Mouse (Mus musculus) effector memory CD4-positive, alpha-beta T cell, adult 5 months (primary cell): ENCODE data around the gene Cotl1. TPM values are rescaled to one million over a fixed set of nuclear protein-coding genes. Genes with fewer than 3 reads are reported as not detected.

Experiments
- polyA plus RNA-seq: library from polyadenylated mRNA; unstranded; fragments of 100-300 nt; shearing (Covaris generic); gene quantifications from one replicate; pipeline ENCODE4 v1.2.1, GENCODE M21; 2017

Gene Cotl1
- polyA plus RNA-seq, result 212 TPM

GRCm38 (mm10) chr8:119840275-119840808, at the start of gene Cotl1:
Gene Cotl1 (minus strand): TSS chr8:119840544.

GRCm38 (mm10) chr8:119861706-119862389, 21.5 kb upstream of the Cotl1 start, which contains the start of gene Klhl36:
Gene Klhl36 (plus strand): TSS chr8:119862266.

GRCm38 (mm10) chr8:119778263-119778662, 62.1 kb downstream of the Cotl1 start, which contains the start of gene Tldc1:
Gene Tldc1 (minus strand): TSS chr8:119778416.

Other genes with a start within 250 kb of the Cotl1 start
- 20.1 TPM for gene Taf1c, start 235.3 kb downstream of the Cotl1 start, polyA plus RNA-seq
- gene Adad2, start 227.8 kb downstream of the Cotl1 start, polyA plus RNA-seq, result not detected
- not detected for gene Kcng4, start 204.9 kb downstream of the Cotl1 start, polyA plus RNA-seq
- gene Wfdc1, start 174.2 kb downstream of the Cotl1 start, polyA plus RNA-seq, result not detected
- gene Atp2c2, start 140.5 kb downstream of the Cotl1 start, polyA plus RNA-seq, result not detected
- gene Tldc1, start 62.1 kb downstream of the Cotl1 start, polyA plus RNA-seq, result 2.1 TPM
- gene Klhl36, start 21.7 kb upstream of the Cotl1 start, polyA plus RNA-seq, result 12.7 TPM
- gene Usp10, start 69.8 kb upstream of the Cotl1 start, polyA plus RNA-seq, result 114 TPM
- 9.3 TPM for gene Gm20388, start 70.3 kb upstream of the Cotl1 start, polyA plus RNA-seq
- not detected for gene Crispld2, start 151.9 kb upstream of the Cotl1 start, polyA plus RNA-seq